Mouse (Mus musculus) CH12.LX (cell line): ENCODE results near the gene Rab37. TPM values are rescaled to one million over a fixed set of nuclear protein-coding genes. Genes with fewer than 3 reads are reported as not detected.

Experiments
- DNase-seq: peaks from one replicate; pipeline ENCODE4 v3.0.0-alpha.2; 2013; ENCODE audit errors: extremely low read depth
- H3K27ac ChIP-seq: 2 replicates; pipeline ENCODE4 v1.5.1; 2012; ENCODE audit warnings: low read depth, mild to moderate bottlenecking, control low read depth, moderate library complexity; ENCODE audit not compliant: insufficient read depth
- H3K27me3 ChIP-seq: replicated peaks from 2 replicates; pipeline ENCODE3; 2012; ENCODE audit warnings: inconsistent platforms
- H3K36me3 ChIP-seq, 2 experiments: replicated peaks in 1 of 2; 2 replicates each; pipeline versions ENCODE3 to v1.6.1; 2012; ENCODE audit warnings: inconsistent platforms in 1 of 2, low read length in 1 of 2, mild to moderate bottlenecking in 1 of 2, mixed read lengths in 1 of 2, moderate library complexity in 1 of 2; ENCODE audit not compliant: control insufficient read depth in 1 of 2, insufficient read depth in 1 of 2
- H3K4me1 ChIP-seq, 2 experiments: 2 replicates each; pipeline ENCODE4 v1.6.1; 2012; ENCODE audit warnings: inconsistent platforms in 1 of 2, moderate library complexity in 1 of 2; ENCODE audit not compliant: insufficient read depth in 2 of 2, control insufficient read depth in 1 of 2
- H3K4me2 ChIP-seq: 2 replicates; pipeline ENCODE4 v1.6.1; 2012; ENCODE audit warnings: low read depth, mild to moderate bottlenecking, control low read depth; ENCODE audit not compliant: poor library complexity, insufficient read depth, severe bottlenecking
- H3K4me3 ChIP-seq, 3 experiments: fragments of 150-350 bp in 1 of 3; sonication (generic) in 1 of 3; replicated peaks in 1 of 3; 2 replicates each; pipeline versions ENCODE3 to v1.5.1; 2011 to 2012; ENCODE audit warnings: low read depth in 2 of 3, low read length in 2 of 3, mild to moderate bottlenecking in 2 of 3, moderate library complexity in 2 of 3, control low read depth in 1 of 3, improper control_type of control experiment in 1 of 3, inconsistent platforms in 1 of 3, mixed read lengths in 1 of 3; ENCODE audit not compliant: poor library complexity in 1 of 3
- H3K79me2 ChIP-seq: replicated peaks from 2 replicates; pipeline ENCODE4 v1.6.1; 2012; ENCODE audit warnings: mild to moderate bottlenecking, moderate library complexity; ENCODE audit not compliant: control insufficient read depth, poor library complexity, insufficient read depth, severe bottlenecking; ENCODE audit errors: extremely low read depth
- H3K9ac ChIP-seq: 2 replicates; pipeline ENCODE4 v1.6.1; 2012; ENCODE audit warnings: low read depth, mild to moderate bottlenecking, control low read depth, moderate library complexity; ENCODE audit not compliant: insufficient read depth
- H3K9me3 ChIP-seq: replicated peaks from 2 replicates; pipeline ENCODE3; 2012; ENCODE audit warnings: low read length, inconsistent platforms, mixed read lengths
- BHLHE40 ChIP-seq: IDR thresholded peaks from 2 replicates; pipeline ENCODE4 v1.6.1; 2011; ENCODE audit warnings: mild to moderate bottlenecking, low read depth, low read length, improper control_type of control experiment
- CHD1 ChIP-seq: IDR thresholded peaks from 2 replicates; pipeline ENCODE4 v1.6.1; 2012; ENCODE audit warnings: low read depth, low read length, improper control_type of control experiment, inconsistent platforms
- CHD2 ChIP-seq: IDR thresholded peaks from 2 replicates; pipeline ENCODE4 v1.6.1; 2011; ENCODE audit warnings: low read length, improper control_type of control experiment
- CTCF ChIP-seq, 2 experiments: IDR thresholded peaks in 1 of 2; conservative IDR thresholded peaks in 1 of 2; 2 replicates each; pipeline ENCODE4 v1.5.1; 2011 to 2012; ENCODE audit warnings: low read depth in 2 of 2, low read length in 2 of 2, improper control_type of control experiment in 1 of 2, inconsistent platforms in 1 of 2, mild to moderate bottlenecking in 1 of 2, moderate library complexity in 1 of 2
- E2F4 ChIP-seq: IDR thresholded peaks from 2 replicates; pipeline ENCODE4 v1.6.1; 2011; ENCODE audit warnings: low read depth, low read length, improper control_type of control experiment; ENCODE audit not compliant: insufficient replicate concordance
- ELF1 ChIP-seq: IDR thresholded peaks from 2 replicates; pipeline ENCODE4 v1.6.1; 2014; ENCODE audit warnings: low read depth, mild to moderate bottlenecking, inconsistent platforms, low read length, improper control_type of control experiment
- EP300 ChIP-seq: IDR thresholded peaks from 2 replicates; pipeline ENCODE4 v1.6.1; 2011; ENCODE audit warnings: low read length, improper control_type of control experiment
- ETS1 ChIP-seq: conservative IDR thresholded peaks from 2 replicates; pipeline ENCODE4 v1.6.1; 2012; ENCODE audit warnings: low read depth, mild to moderate bottlenecking, inconsistent platforms, low read length, improper control_type of control experiment, moderate library complexity
- GABPA ChIP-seq: IDR thresholded peaks from 2 replicates; pipeline ENCODE4 v1.6.1; 2012; ENCODE audit warnings: low read depth, low read length, improper control_type of control experiment, inconsistent platforms; ENCODE audit not compliant: insufficient replicate concordance
- HCFC1 ChIP-seq: IDR thresholded peaks from 2 replicates; pipeline ENCODE4 v1.6.1; 2012; ENCODE audit warnings: low read depth, mild to moderate bottlenecking, inconsistent platforms, low read length, improper control_type of control experiment
- IRF4 ChIP-seq: IDR thresholded peaks from 2 replicates; pipeline ENCODE4 v1.6.1; 2014; ENCODE audit warnings: low read depth, mild to moderate bottlenecking, inconsistent platforms, low read length, improper control_type of control experiment
- JUND ChIP-seq: conservative IDR thresholded peaks from 2 replicates; pipeline ENCODE4 v1.6.1; 2011; ENCODE audit warnings: low read depth, low read length, improper control_type of control experiment
- MAFK ChIP-seq: IDR thresholded peaks from 2 replicates; pipeline ENCODE4 v1.6.1; 2011; ENCODE audit warnings: low read length, improper control_type of control experiment; ENCODE audit not compliant: insufficient replicate concordance
- MAZ ChIP-seq: IDR thresholded peaks from 2 replicates; pipeline ENCODE4 v1.6.1; 2012; ENCODE audit warnings: low read depth, mild to moderate bottlenecking, inconsistent platforms, low read length, improper control_type of control experiment, moderate library complexity
- MXI1 ChIP-seq: IDR thresholded peaks from 2 replicates; pipeline ENCODE4 v1.6.1; 2011; ENCODE audit warnings: mild to moderate bottlenecking, low read depth, low read length, improper control_type of control experiment
- MYC ChIP-seq: IDR thresholded peaks from 2 replicates; pipeline ENCODE4 v1.6.1; 2011; ENCODE audit warnings: low read depth, mild to moderate bottlenecking, improper control_type of control experiment, low read length
- NELFE ChIP-seq: IDR thresholded peaks from 2 replicates; pipeline ENCODE4 v1.6.1; 2011; ENCODE audit warnings: low read depth, low read length, improper control_type of control experiment
- NRF1 ChIP-seq: IDR thresholded peaks from 2 replicates; pipeline ENCODE4 v1.6.1; 2014; ENCODE audit warnings: low read depth, mild to moderate bottlenecking, inconsistent platforms, low read length, improper control_type of control experiment, moderate library complexity
- PAX5 ChIP-seq: IDR thresholded peaks from 2 replicates; pipeline ENCODE4 v1.6.1; 2012; ENCODE audit warnings: low read length, inconsistent platforms, mixed read lengths
- POLR2A ChIP-seq: IDR thresholded peaks from 2 replicates; pipeline ENCODE4 v1.6.1; 2011; ENCODE audit warnings: low read depth, mild to moderate bottlenecking, improper control_type of control experiment, low read length
- POLR2AphosphoS2 ChIP-seq: IDR thresholded peaks from 2 replicates; pipeline ENCODE4 v1.6.1; 2011; ENCODE audit warnings: low read depth, low read length, improper control_type of control experiment
- RAD21 ChIP-seq: IDR thresholded peaks from 2 replicates; pipeline ENCODE4 v1.6.1; 2011; ENCODE audit warnings: low read depth, mild to moderate bottlenecking, low read length, improper control_type of control experiment, moderate library complexity
- RCOR1 ChIP-seq: conservative IDR thresholded peaks from 2 replicates; pipeline ENCODE4 v1.6.1; 2012; ENCODE audit warnings: low read depth, mild to moderate bottlenecking, inconsistent platforms, low read length, improper control_type of control experiment
- SIN3A ChIP-seq: IDR thresholded peaks from 2 replicates; pipeline ENCODE4 v1.6.1; 2012; ENCODE audit warnings: low read length, improper control_type of control experiment, inconsistent platforms
- SMC3 ChIP-seq: IDR thresholded peaks from 2 replicates; pipeline ENCODE4 v1.6.1; 2011; ENCODE audit warnings: low read depth, low read length, improper control_type of control experiment
- TBP ChIP-seq: conservative IDR thresholded peaks from 2 replicates; pipeline ENCODE4 v1.6.1; 2011; ENCODE audit warnings: low read depth, low read length, improper control_type of control experiment
- USF1 ChIP-seq: IDR thresholded peaks from 2 replicates; pipeline ENCODE4 v1.6.1; 2014; ENCODE audit warnings: low read depth, mild to moderate bottlenecking, inconsistent platforms, low read length, improper control_type of control experiment
- USF2 ChIP-seq: conservative IDR thresholded peaks from 2 replicates; pipeline ENCODE4 v1.6.1; 2011; ENCODE audit warnings: low read depth, low read length, improper control_type of control experiment
- ZC3H11A ChIP-seq: IDR thresholded peaks from 2 replicates; pipeline ENCODE4 v1.6.1; 2012; ENCODE audit warnings: low read depth, mild to moderate bottlenecking, inconsistent platforms, low read length, improper control_type of control experiment
- ZKSCAN1 ChIP-seq: IDR thresholded peaks from 2 replicates; pipeline ENCODE4 v1.6.1; 2012; ENCODE audit warnings: low read depth, inconsistent platforms, low read length, improper control_type of control experiment, borderline replicate concordance
- ZMIZ1 ChIP-seq: IDR thresholded peaks from 2 replicates; pipeline ENCODE4 v1.6.1; 2012; ENCODE audit warnings: low read depth, mild to moderate bottlenecking, inconsistent platforms, low read length, improper control_type of control experiment
- ZNF384 ChIP-seq: IDR thresholded peaks from 2 replicates; pipeline ENCODE4 v1.6.1; 2012; ENCODE audit warnings: low read depth, low read length, improper control_type of control experiment, inconsistent platforms
- dilution Hi-C: fragments of 300-500 bp; cut with MboI; formaldehyde crosslinking; loops from 2 replicates; pipeline ENCODE4 v1.14.3; 2020; ENCODE audit warnings: low sequenced_read_pairs; ENCODE audit not compliant: extremely low pct_unique_long_range_greater_than_20kb, extremely low pct_ligation_motif_present
- in situ Hi-C: fragments of 300-500 bp; cut with MboI; formaldehyde crosslinking; loops from 3 replicates; pipeline ENCODE4 v1.14.3; 2019; ENCODE audit warnings: low sequenced_read_pairs, low pct_ligation_motif_present, low pct_unique_long_range_greater_than_20kb, mixed read lengths
- polyA plus RNA-seq: library from polyadenylated mRNA; unstranded; fragments of >175 nt; gene quantifications from 2 replicates; pipeline ENCODE4 v1.2.1, GENCODE M21; 2012; ENCODE audit warnings: low read depth; ENCODE audit not compliant: insufficient read length
- total RNA-seq, 2 experiments: library from RNA; depleted of rRNA; stranded (reverse); fragments of 300-350 nt in 1 of 2; fragments of >200 nt in 1 of 2; gene quantifications; 2 replicates each; pipeline ENCODE4 v1.2.3; 2012 to 2014

The Rab37 gene
- total and polyA plus RNA-seq, 3 experiments, result 2.0 to 3.6 (median 2.3) TPM

DNA sequence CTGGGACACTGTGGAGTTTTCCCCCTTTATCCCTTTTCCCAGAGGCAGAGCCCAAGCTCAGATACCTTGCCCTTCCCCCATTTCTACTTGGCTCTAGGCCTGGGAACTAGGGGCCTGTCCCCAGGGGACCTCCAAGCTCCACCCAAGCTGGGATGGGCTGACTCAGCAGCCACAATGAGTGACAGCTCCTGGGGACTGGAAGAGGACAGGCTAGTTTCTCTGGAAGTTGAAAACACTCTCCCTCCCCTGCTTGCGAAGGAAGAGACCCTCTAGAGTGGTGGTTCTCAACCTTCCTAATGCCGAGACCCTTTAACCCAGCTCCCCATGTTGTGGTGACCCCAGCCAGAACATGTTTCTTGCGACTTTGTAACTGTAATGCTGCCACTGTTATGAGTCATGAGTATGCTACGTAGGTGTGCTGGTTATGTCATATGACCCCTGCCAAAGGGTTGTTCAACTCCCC, 81.6 kb downstream of the Rab37 start (continued):
- TF ChIP-seq JUND, result 0 out of 2 replicates have a peak, but pooled peaks have one; percentile 42
- no peak for TF ChIP-seq RAD21
- TF ChIP-seq MXI1, result no peak; the same call in 1 of the 2 replicates
- peak; percentile 71 for TF ChIP-seq ETS1
- no peak for TF ChIP-seq ELF1
- no peak for TF ChIP-seq ZMIZ1
- TF ChIP-seq TBP, result no peak
- no peak for TF ChIP-seq SMC3
- no peak; the same call in 1 of the 2 replicates for TF ChIP-seq EP300
- no peak for TF ChIP-seq MYC
- TF ChIP-seq USF2, result no peak
- no peak; the same call in 1 of the 2 replicates for TF ChIP-seq NRF1
- TF ChIP-seq CHD2, result peak; percentile 38
- TF ChIP-seq CTCF (conservative IDR thresholded peaks at IDR 0.05 in 1 of 2, IDR thresholded peaks at IDR 0.05 in 1 of 2; ENCODE audit: low read depth in 2 of 2, low read length in 2 of 2), result no peak
- no peak for TF ChIP-seq POLR2A
- TF ChIP-seq E2F4, result no peak
- TF ChIP-seq USF1, result no peak; the same call in 1 of the 2 replicates
- no peak for TF ChIP-seq NELFE
- no peak; the same call in none of the 2 replicates for TF ChIP-seq IRF4
- TF ChIP-seq BHLHE40, result peak; percentile 60
- no peak; the same call in 1 of the 2 replicates for TF ChIP-seq CHD1

DNA sequence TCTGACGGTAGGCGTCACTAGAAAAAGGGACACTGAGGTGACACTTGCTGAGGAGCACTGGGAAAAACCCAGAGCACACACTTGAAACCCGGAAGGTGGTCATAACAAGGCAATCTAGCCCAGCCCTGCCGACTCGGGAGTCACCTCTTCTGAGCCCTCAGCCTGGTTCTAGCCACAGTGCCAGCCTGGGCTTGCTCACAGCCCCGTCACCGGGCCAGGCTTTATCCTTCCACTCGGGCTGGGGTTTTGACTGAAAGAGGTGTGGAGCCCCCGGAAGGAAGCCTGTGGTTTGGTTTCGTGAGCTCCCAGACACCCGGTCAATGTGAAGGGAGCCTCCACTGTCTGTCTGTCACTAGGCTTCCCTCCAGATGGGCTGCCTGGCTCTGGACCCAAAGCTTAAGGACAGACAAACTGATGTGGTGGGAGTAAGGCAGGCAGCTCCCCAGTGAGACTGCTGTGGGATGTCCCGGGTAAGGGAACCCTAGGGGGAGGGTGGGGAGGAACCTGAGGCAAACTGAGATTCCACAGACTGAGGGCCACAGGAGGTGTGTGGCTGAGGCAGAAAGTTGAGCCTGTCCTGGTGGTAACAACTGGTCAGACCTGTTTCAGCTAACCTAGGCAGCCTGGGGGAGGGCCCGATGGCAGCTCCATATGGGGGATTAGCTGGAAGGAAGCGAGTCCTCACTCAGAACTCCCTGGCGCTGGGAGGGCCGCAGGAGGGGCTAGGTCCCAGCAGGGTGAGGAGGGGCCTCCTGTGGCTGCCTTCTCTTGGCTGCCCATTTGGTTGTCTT, 82.5 kb downstream of the Rab37 start:
- Histone ChIP-seq H3K79me2 (0 out of 2 replicates have a peak, but pooled peaks cover 7% of the 10 kb centered on the region), H3K9me3 (no peaks in the 10 kb centered on the region), H3K27me3 (no peaks in the 10 kb centered on the region), H3K4me1 (peaks cover 33 to 42% of the 10 kb centered on the region in 2 experiments), H3K9ac (peak overlapping the region; percentile 9), H3K27ac (peak overlapping the region; percentile 84), H3K4me3 (peak overlapping the region; percentile 3 to 38 (median 12)), H3K36me3 (peaks cover 30 to 69% of the 10 kb centered on the region in 2 experiments), H3K4me2 (peak overlapping the region; percentile 88)
- in situ Hi-C loops, result no loop called here
- dilution Hi-C loops, result no loop called here
- peak; percentile 87 for DNase-seq
- no peak for TF ChIP-seq USF1
- TF ChIP-seq CTCF (conservative IDR thresholded peaks at IDR 0.05 in 1 of 2, IDR thresholded peaks at IDR 0.05 in 1 of 2; ENCODE audit: low read depth in 2 of 2, low read length in 2 of 2), result no peak
- TF ChIP-seq ZC3H11A, result no peak
- peak; percentile 67 for TF ChIP-seq POLR2A
- TF ChIP-seq POLR2AphosphoS2, result no peak
- no peak for TF ChIP-seq MAFK
- no peak for TF ChIP-seq JUND
- no peak for TF ChIP-seq E2F4
- peak; percentile 18 for TF ChIP-seq EP300
- TF ChIP-seq SMC3, result no peak; the same call in 1 of the 2 replicates
- no peak for TF ChIP-seq RCOR1
- no peak; the same call in 1 of the 2 replicates for TF ChIP-seq SIN3A
- TF ChIP-seq MAZ, result peak; percentile 68; the same call in 1 of the 2 replicates
- TF ChIP-seq BHLHE40, result peak; percentile 71
- no peak; the same call in 1 of the 2 replicates for TF ChIP-seq HCFC1
- peak; percentile 88 for TF ChIP-seq ETS1
- peak; percentile 87 for TF ChIP-seq TBP
- no peak for TF ChIP-seq ZNF384
- TF ChIP-seq IRF4, result peak; percentile 93
- TF ChIP-seq GABPA, result no peak
- no peak for TF ChIP-seq PAX5
- peak; percentile 40; the same call in 1 of the 2 replicates for TF ChIP-seq ZMIZ1
- TF ChIP-seq CHD2, result peak; percentile 44
- TF ChIP-seq ELF1, result peak; percentile 95
- TF ChIP-seq CHD1, result peak; percentile 97
- TF ChIP-seq MXI1, result peak; percentile 76
- TF ChIP-seq NRF1, result peak; percentile 46; the same call in 1 of the 2 replicates
- no peak for TF ChIP-seq ZKSCAN1
